Mouse (Mus musculus): ENCODE results near the gene Olfr716.
"Not testable (repeated sequence)": the region's sequence is repeated elsewhere in the genome, so short reads cannot be mapped to it uniquely, and the experiment has no call there.

Olfr716 gene

GRCm38 (mm10) chr7:107138027-107138426 is at the start of gene Olfr716:
Gene Olfr716, plus strand, starts transcription at chr7:107138327.
- not testable (repeated sequence) for DNase-seq

GRCm38 (mm10) chr7:107092920-107093319 is 45.2 kb upstream of the Olfr716 start, which contains the start of gene Olfr17:
Gene Olfr17, plus strand, starts transcription at chr7:107093220.
- no peak for DNase-seq

GRCm38 (mm10) chr7:107110269-107110668 is 27.9 kb upstream of the Olfr716 start, which contains the start of gene Olfr715b:
Gene Olfr715b, minus strand, starts transcription at chr7:107110369.
- not testable (repeated sequence) for DNase-seq

- DNase-seq: not testable (repeated sequence)
Measured at GRCm38 (mm10) chr7:107130983-107131382, 7.1 kb upstream of the Olfr716 start, which contains the start of gene Olfr715. Gene Olfr715, minus strand, starts transcription at chr7:107131083.

- no peak for DNase-seq
Measured at GRCm38 (mm10) chr7:107166690-107167089, 28.6 kb downstream of the Olfr716 start, which contains the start of gene Nlrp14. Gene Nlrp14, plus strand, starts transcription at chr7:107166990.

GRCm38 (mm10) chr7:107180406-107180805 is 42.3 kb downstream of the Olfr716 start:
- DNase-seq: no peak

Data from thymus, postnatal 25 days (tissue).